Mouse (Mus musculus): Measurements from ENCODE around the gene Bcs1l.
A peak's percentile ranks its signal among the peaks of the same experiment; 100 is the strongest.

Bcs1l gene

GRCm38 (mm10) chr1:74587773-74588445 is at the start of gene Bcs1l, which contains the start of gene Zfp142:
Gene Bcs1l (plus strand): TSS chr1:74588289.
Gene Zfp142 (minus strand): TSS chr1:74588246.
- DNase-seq: peak; percentile 99

GRCm38 (mm10) chr1:74538650-74539049 is 49.4 kb upstream of the Bcs1l start:
- no peak for DNase-seq

GRCm38 (mm10) chr1:74542451-74542961 is 45.6 kb upstream of the Bcs1l start, which contains the start of gene Plcd4:
Gene Plcd4 (plus strand): TSS chr1:74542888.
- peak; percentile 44 for DNase-seq

GRCm38 (mm10) chr1:74544184-74544583 is 43.9 kb upstream of the Bcs1l start, which contains the start of gene Usp37:
Gene Usp37 (minus strand): TSS chr1:74544284.
- no peak for DNase-seq

GRCm38 (mm10) chr1:74559061-74559460 is 29.0 kb upstream of the Bcs1l start:
- DNase-seq: no peak

- DNase-seq: no peak
Measured at GRCm38 (mm10) chr1:74565834-74566233, 22.3 kb upstream of the Bcs1l start.

- no peak for DNase-seq
Measured at GRCm38 (mm10) chr1:74569739-74570719, 18.1 kb upstream of the Bcs1l start.

GRCm38 (mm10) chr1:74582621-74583020 is 5.5 kb upstream of the Bcs1l start:
- no peak for DNase-seq

GRCm38 (mm10) chr1:74584616-74585398 is 3.3 kb upstream of the Bcs1l start:
- DNase-seq: no peak

- DNase-seq: no peak
Measured at GRCm38 (mm10) chr1:74587233-74587772, 786 bp upstream of the Bcs1l start.

GRCm38 (mm10) chr1:74594434-74594833 is 6.3 kb downstream of the Bcs1l start:
- no peak for DNase-seq

- no peak for DNase-seq
Measured at GRCm38 (mm10) chr1:74600501-74601266, 12.6 kb downstream of the Bcs1l start.

GRCm38 (mm10) chr1:74601267-74601962 is 13.3 kb downstream of the Bcs1l start, which contains the start of the genes Rnf25 and Stk36:
Gene Rnf25 (minus strand): TSS chr1:74601397.
Gene Stk36 (plus strand): TSS chr1:74601445.
- peak; percentile 91 for DNase-seq

GRCm38 (mm10) chr1:74624183-74624582 is 36.1 kb downstream of the Bcs1l start:
- no peak for DNase-seq

GRCm38 (mm10) chr1:74626076-74626475 is 38.0 kb downstream of the Bcs1l start:
- DNase-seq: no peak

GRCm38 (mm10) chr1:74628001-74628400 is 39.9 kb downstream of the Bcs1l start:
- peak; percentile 17 for DNase-seq

GRCm38 (mm10) chr1:74632734-74633133 is 44.6 kb downstream of the Bcs1l start:
- no peak for DNase-seq

All from kidney, adult 9 months (tissue).